Mouse (Mus musculus) left cerebral cortex, postnatal 10 days (tissue): Measurements from ENCODE around the gene Mex3d. TPM values are rescaled to one million over a fixed set of nuclear protein-coding genes. Genes with fewer than 3 reads are reported as not detected.

Experiments used
- DNase-seq, 2 experiments: peaks; one replicate each; pipeline ENCODE4 v3.0.0; 2021 to 2022; ENCODE audit warnings: low spot score in 2 of 2, mixed read lengths in 1 of 2; ENCODE audit errors: extremely low spot score in 1 of 2
- intact Hi-C: fragments of 180-260 bp; cut with DNase I; formaldehyde crosslinking; loops from one replicate; pipeline ENCODE4 v1.15.1; 2025
- microRNA-seq: library from miRNA; unstranded; fragments of <30 nt; microRNA quantifications from one replicate; pipeline ENCODE4 v1.2.0, GENCODE M21; 2022
- total RNA-seq, 2 experiments: library from RNA; stranded (reverse); gene quantifications; 2 replicates each; pipeline ENCODE4 v1.2.3; 2021

Gene Mex3d
- total RNA-seq, 2 experiments from 2014 or later, result 31.1 to 35.4 TPM

DNA sequence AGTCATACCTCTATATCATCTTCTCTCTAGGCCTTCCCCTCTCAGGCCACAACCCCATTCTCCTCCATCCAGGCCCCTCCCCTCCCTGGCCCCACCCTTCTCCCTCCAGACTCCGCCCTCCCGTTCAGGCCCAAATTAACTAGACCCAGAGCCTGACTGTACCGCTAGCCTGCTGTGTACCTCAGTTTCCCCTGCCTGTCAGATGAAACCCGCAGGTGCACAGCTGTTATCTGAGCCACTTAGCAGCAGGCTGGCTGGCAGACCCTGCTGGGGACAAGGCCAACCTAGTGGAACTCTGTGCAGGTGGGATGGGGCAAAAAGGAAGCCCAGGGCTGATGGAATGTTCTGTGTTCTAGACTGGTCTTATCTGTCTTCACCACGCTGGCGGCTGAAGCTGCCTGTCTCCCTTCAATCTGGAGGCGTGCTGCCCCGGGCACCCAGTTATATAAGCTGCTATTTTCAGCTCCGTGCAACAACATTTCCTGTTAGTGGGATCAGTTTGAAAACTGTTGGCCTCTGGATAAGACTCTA is 43.3 kb downstream of the Mex3d start:
- intact Hi-C loops, result loop anchor here (10.0 kb wide), 1 partner anchor 161 kb away; no protein-coding TSS in a partner anchor
- DNase-seq, result no peak

DNA sequence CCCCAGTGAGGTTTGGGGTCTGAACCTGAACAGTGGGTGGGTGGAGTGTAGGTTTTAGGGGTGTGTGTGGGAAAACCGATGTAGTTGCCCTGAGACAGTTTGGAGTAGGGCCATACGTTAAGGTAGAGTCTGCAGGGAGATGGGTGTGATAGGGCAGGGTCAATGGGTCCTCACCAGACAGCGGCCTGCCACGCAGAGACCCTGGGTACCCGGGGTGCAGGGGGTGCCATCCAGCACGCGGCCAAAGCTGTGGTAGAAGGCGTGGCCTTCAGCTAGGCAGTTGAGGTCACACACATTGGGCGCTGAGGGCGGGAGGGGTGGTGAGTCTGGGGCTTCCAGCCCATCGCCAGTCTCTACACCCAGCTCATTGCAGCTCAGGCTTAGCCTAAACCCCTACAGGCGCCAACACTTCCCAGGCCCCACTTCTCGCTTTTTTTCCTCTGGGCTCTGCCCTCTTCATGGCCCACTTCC is 44.0 kb downstream of the Mex3d start:
- intact Hi-C loops, result loop anchor here (10.0 kb wide), 1 partner anchor 161 kb away; no protein-coding TSS in a partner anchor
- DNase-seq, result no peak

DNA sequence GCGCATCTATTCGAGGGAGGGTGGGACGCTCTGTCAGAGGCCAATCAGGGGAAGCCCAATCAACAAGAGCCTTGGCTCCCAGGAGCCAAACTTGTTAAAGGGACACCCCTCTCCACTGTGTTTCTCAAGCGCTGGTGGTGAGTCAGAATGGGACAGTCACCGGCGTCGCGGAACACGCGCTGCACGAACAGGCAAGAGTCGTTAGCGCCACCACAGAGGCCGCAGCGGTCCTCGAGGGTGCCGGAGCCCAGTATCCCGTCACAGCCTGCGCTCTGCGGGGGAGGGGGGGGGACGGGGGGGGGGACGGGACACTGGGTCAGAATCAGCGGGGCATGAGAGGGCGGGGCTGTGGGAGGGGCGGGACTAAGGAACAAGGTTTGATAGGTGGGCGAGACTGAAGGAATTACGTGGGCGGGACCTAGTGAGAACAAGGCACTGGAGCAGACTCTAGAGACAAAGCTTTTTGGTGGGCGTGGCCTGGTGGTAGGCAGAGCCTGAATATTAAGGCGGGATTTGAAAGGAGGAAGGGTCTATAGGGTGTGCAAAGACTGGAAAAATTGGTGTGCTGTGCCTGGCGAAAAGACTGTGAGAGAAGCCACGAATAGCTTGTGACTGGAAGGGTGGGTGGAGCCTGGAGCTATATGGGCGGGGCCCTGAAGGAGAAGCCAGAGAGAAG is 44.6 kb downstream of the Mex3d start:
- intact Hi-C loops, result loop anchor here (10.0 kb wide), 1 partner anchor 162 kb away; no protein-coding TSS in a partner anchor
- DNase-seq, result peak in 1 of 2 experiments; percentile 53

DNA sequence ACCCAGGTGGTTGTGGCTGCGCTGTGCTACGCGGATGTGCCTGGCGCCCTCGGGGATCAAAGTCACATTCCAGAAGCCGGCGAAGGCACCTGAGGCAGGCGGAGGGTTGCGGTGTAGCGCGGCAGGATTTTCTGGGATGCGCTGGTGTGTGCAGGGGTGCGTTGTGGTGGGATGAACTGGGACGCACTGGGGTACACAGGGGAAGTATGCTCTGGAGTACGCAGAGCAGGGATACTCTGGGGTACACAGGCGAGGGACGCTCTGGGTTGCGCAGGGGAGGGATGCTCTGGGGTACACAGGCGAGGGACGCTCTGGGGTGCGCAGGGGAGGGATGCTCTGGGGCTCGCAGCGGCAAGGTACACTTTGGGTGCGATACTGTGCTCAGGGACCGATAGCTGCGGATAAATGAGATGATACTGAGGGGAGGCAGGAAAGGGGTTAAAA is 45.1 kb downstream of the Mex3d start:
- intact Hi-C loops, result loop anchor here (10.0 kb wide), 1 partner anchor 162 kb away; no protein-coding TSS in a partner anchor
- DNase-seq, result no peak

DNA sequence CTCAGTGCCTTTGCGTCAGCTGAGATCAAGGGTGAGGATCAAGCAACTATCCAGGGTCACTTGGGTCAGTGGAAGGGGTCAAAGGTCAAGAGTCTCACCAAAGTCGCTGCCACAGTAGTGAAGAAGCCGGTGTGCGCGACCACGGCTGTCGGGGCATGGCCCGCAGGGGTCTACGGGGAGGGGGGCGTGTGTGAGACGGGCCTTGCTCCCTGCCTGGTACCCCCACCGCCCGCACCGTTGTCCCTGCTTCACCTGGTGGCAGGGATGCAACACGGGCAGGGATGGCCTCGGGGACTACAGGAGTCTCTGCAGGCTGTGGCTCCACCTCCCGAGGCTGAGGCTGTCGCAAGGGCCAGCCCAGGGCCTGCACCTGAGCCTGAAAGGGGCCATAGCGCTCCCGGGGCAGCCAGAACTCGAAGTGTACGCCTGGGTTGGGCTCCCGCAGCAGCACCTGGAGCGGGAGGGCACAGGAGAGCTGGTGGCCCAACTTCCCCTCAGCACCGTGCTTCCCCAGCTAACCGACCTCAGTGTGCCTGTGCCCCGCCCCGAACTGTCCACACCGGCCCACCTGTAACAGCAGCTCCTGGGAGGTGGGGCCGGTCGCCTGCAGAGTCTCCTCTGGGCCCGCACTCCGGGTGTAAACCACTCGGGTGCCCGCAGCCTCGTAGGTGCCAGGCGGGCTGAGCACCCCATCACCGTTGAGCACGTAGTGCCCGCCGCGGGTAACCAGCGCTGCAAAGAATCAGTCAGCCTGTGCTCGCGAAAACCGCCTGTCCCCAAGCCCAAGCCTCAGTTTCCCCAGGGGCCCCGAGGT is 45.8 kb downstream of the Mex3d start:
- intact Hi-C loops, result loop anchor here (2.0 to 10.0 kb wide), 2 partner anchors 33 to 163 kb away; no protein-coding TSS in a partner anchor

DNA sequence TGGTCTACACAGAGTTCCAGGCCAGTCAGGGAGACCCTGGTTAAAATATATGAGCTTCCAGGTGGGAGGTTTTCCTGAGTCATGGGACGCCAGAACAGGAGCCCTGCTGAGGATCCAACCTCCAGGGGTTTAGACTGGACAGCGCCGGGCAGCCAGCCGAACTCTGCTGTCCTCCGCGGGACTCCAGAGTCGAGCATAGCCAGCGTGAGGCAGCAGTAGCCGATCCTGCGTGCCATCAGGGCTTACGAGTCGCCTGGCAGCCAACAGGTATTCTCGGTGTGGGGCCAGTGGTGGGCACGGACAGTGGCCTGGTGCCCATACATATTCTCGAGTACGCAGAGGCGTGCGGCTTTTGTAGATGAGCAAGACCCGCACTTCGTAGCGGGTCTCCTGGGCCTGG is 46.4 kb downstream of the Mex3d start:
- intact Hi-C loops, result loop anchor here (2.0 to 10.0 kb wide), 2 partner anchors 34 to 164 kb away; no protein-coding TSS in a partner anchor

More for the DNA sequence above, 45.8 kb downstream of the Mex3d start:
- DNase-seq, result peak in 1 of 2 experiments; percentile 51

DNA sequence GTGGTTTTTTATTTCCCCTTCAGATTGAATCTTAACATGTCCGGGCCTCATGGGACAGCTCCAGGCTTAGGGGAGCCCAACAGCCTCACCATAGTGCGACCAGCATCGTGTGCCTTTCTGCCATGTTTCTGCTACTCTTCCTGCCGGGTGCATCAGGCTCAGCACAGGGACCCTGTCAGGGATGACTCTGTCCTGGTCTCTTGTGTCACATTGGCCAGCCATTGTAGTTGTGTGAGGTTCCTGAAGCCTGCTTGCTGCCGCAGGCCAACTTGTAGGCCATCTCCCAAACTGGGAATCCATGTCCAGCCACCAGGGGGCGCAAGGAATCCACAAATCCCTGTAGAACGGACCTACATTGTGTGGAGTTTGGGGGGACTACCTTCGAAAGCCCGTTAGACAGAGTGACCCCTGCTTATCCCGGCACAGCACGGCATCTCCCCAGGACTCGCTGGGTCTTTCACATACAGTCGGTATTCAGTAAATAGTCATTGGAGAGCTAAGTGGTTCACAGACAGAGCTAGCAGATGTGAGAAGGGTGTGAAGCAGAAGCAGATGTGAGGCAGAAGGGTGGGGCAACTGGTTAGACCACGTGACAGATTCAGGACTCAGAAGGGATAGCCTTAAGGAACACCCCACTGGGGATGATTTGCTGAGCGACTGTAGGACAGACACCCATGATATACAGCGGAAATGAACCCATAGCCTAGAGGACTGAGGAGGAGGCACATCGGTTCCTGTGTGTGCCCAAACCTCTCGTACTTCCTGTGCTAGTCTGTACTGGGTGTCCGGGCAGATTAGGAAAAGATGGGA is 47.3 kb downstream of the Mex3d start:
- intact Hi-C loops, result loop anchor here (2.0 to 10.0 kb wide), 2 partner anchors 35 to 165 kb away; no protein-coding TSS in a partner anchor
- peak; percentile 74 to 86 for DNase-seq

More for the DNA sequence above, 46.4 kb downstream of the Mex3d start:
- DNase-seq, result no peak

DNA sequence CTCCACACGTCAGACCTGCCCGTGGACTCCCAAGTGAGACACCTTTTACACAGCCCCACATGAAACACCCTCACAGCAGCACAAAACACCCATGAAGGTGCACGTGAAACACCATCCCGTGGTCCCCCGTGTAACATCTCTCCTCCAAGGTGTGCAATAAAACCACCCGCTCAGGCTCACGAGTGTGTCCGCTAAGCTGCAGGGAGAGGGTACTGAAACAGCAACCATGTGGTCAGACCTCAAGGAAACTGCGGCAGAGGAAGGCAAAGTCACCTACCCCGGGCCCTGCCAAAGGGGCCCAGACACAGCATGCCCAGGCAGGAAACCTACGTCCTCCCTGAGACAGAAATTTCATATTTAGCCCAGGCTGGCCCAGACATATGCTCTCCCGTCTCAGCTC is 51.2 kb downstream of the Mex3d start:
- DNase-seq, result no peak
- intact Hi-C loops, result no loop called here

DNA sequence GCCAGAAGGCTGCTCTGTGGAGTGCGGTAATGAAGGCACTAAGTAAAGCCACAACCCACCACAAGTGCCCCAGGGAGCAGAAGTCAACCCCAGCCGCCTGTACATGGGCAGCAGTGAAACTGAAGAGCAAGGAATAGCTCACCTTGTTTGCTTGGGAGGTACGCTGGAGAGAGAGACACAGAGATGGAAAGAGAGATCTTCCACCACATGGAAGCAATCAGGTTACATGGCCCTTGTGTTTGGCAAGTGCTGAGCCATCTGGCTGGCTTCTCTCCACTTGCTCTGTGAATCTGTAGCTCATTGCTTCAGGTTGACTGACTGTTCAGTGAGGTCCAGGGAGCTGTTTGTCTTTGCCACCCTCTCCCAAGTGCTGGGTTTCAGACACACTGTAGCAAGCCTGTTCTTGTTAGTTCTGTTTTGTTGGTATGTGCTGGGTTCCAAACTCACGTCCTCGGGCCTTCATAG is 54.9 kb downstream of the Mex3d start:
- intact Hi-C loops, result no loop called here
- DNase-seq, result no peak

DNA sequence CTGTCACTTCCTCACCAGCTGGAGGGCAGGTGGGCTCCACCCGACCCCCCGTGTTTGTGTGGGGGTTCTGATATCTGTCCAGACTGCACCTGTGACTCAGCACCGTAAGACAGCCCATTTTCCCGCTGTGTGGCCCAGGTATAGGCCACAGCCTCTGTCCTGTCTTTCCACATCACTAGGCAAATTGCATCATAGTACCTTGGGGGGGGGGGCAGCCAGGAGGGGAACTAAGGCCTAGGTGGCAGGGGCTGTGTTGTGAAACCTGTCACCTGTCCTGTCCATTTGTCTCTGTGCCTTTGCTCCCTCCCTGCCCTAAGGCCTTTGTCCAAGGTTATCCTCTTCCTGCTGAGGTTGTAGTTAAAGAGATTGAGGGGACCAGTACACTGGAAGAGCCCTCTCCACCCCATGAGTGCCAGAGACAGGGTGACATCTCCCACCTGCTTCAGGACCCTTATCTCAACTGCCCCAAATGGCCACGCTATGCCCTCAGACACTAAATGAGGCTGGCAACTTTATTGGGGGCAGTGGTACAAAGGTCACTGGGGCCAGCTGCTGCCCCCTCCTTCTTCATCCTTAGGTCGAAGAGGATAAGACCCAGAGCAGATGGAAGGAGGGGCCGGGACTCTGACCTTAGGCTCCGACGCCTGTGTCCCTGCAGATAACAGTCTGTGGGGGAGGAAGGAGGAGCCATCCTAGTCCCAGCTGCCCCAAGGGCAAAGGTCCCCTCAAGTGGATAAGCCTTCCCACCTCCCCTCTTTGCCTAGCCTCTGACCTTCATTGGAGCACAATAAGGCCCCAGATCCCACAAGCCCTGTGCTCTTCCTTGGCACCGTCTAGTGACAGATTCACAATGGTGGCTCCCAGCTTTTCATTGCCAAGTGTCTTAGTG is 55.6 kb downstream of the Mex3d start:
- no peak for DNase-seq
- intact Hi-C loops, result no loop called here

DNA sequence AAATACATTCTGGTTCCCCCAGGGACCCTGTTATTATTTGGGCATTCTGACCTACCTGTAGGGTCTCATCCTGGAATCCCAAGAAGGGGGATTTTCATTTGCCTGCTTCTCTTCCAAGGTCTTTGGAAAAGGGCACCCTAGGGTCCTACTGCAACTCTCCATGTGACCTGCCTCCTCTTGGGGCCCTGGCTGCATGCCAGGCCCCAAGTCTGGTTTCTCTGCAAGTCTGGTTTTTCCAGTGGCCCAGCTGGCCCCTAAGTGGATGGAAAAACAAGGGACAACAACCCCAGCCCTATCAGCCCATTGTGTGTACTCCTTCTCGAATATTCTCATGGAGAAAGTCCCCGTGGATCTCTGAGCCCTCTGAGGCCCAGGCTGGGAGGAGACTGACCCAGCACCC is 56.6 kb downstream of the Mex3d start:
- no peak for DNase-seq
- intact Hi-C loops, result no loop called here

Small RNAs within 50 kb of the gene (microRNA-seq; reads per million reads assigned to microRNA genes)
- not detected for gene Gm22721

Other genes starting within 250 kb of the Mex3d start
- gene Atp5d, start 249.0 kb downstream of the Mex3d start, total RNA-seq, result 100 to 1,000 TPM; 342 to 379 TPM
- gene Cbarp, start 246.8 kb downstream of the Mex3d start, total RNA-seq, result 100 to 1,000 TPM; 394 to 415 TPM
- 100 to 1,000 TPM in 1 of 2 experiments, 10 to 100 TPM in 1; 92.6 to 103 TPM for gene Midn, start 239.4 kb downstream of the Mex3d start, total RNA-seq
- gene Cirbp, start 221.7 kb downstream of the Mex3d start, total RNA-seq, result 100 to 1,000 TPM; 138 to 151 TPM
- gene 1600002K03Rik, start 214.7 kb downstream of the Mex3d start, total RNA-seq, result 1 to 10 TPM; 4.5 TPM
- 10 to 100 TPM; 18.4 to 19.1 TPM for gene Efna2, start 208.2 kb downstream of the Mex3d start, total RNA-seq
- 10 to 100 TPM; 43.5 to 45.3 TPM for gene Mum1, start 161.2 kb downstream of the Mex3d start, total RNA-seq
- gene Ndufs7, start 138.5 kb downstream of the Mex3d start, total RNA-seq, result 100 to 1,000 TPM; 142 to 161 TPM
- 10 to 100 TPM; 25.9 to 26.0 TPM for gene Gamt, start 126.6 kb downstream of the Mex3d start, total RNA-seq
- gene Dazap1, start 126.2 kb downstream of the Mex3d start, total RNA-seq, result 10 to 100 TPM; 95.2 to 98.6 TPM
- gene Rps15, start 95.2 kb downstream of the Mex3d start, total RNA-seq, result 100 to 1,000 TPM; 784 to 803 TPM
- gene Apc2, start 91.7 kb downstream of the Mex3d start, total RNA-seq, result 100 to 1,000 TPM; 175 to 194 TPM
- 10 to 100 TPM; 19.9 to 21.0 TPM for gene 2310011J03Rik, start 67.1 kb downstream of the Mex3d start, total RNA-seq
- gene Pcsk4, start 58.2 kb downstream of the Mex3d start, total RNA-seq, result 1 to 10 TPM; 9.8 to 9.9 TPM
- 10 to 100 TPM in 1 of 2 experiments, 1 to 10 TPM in 1; 9.3 to 10.1 TPM for gene Reep6, start 57.7 kb downstream of the Mex3d start, total RNA-seq
- gene Adamtsl5, start 39.2 kb downstream of the Mex3d start, total RNA-seq, result under 1 TPM; 0.66 to 0.85 TPM
- 1 to 10 TPM; 3.1 to 5.1 TPM for gene Plk5, start 31.2 kb downstream of the Mex3d start, total RNA-seq
- 100 to 1,000 TPM; 121 to 124 TPM for gene Mbd3, start 11.9 kb upstream of the Mex3d start, total RNA-seq
- gene Uqcr11, start 19.2 kb upstream of the Mex3d start, total RNA-seq, result 100 to 1,000 TPM; 508 to 513 TPM
- gene Tcf3, start 46.0 kb upstream of the Mex3d start, total RNA-seq, result 10 to 100 TPM; 29.6 to 31.1 TPM
- not detected for gene Onecut3, start 107.2 kb upstream of the Mex3d start, total RNA-seq
- under 1 TPM; 0.14 to 0.49 TPM for gene Atp8b3, start 151.5 kb upstream of the Mex3d start, total RNA-seq
- gene Rexo1, start 173.9 kb upstream of the Mex3d start, total RNA-seq, result 10 to 100 TPM; 49.5 to 49.6 TPM
- gene Klf16, start 189.7 kb upstream of the Mex3d start, total RNA-seq, result 10 to 100 TPM; 40.1 to 46.3 TPM
- 100 to 1,000 TPM; 191 to 194 TPM for gene Abhd17a, start 202.7 kb upstream of the Mex3d start, total RNA-seq
- gene Scamp4, start 215.2 kb upstream of the Mex3d start, total RNA-seq, result 10 to 100 TPM; 37.5 to 37.9 TPM
- 1 to 10 TPM; 4.3 TPM for gene Adat3, start 215.2 kb upstream of the Mex3d start, total RNA-seq
- 1 to 10 TPM; 2.0 to 3.0 TPM for gene Gm49322, start 218.4 kb upstream of the Mex3d start, total RNA-seq
- 100 to 1,000 TPM; 156 to 167 TPM for gene Csnk1g2, start 235.2 kb upstream of the Mex3d start, total RNA-seq